Mouse (Mus musculus): Measurements from ENCODE around the gene Car5a. TPM values are rescaled to one million over a fixed set of nuclear protein-coding genes. Genes with fewer than 3 reads are reported as not detected.

The Car5a gene
- polyA plus RNA-seq (2015; fragmentation: Nextera tagmentation; extraction: Ambion mirVana): 0.40 TPM in 1 of 2 replicates, not detected in the other

- H3K9ac ChIP-seq: no peak within 1 kb of the TSS
- ATAC-seq (replicated peaks; ENCODE audit: low FRiP score): no peak
- no peaks in the 10 kb centered on the region for H3K27me3 ChIP-seq
- H3K4me2 ChIP-seq: no peak within 1 kb of the TSS
- no peaks in the 10 kb centered on the region for H3K9me3 ChIP-seq (replicated peaks)
- H3K27ac ChIP-seq: no peak within 1 kb of the TSS
- no peak within 1 kb of the TSS for H3K4me3 ChIP-seq (replicated peaks)
- H3K4me1 ChIP-seq: peaks cover 29% of the 10 kb centered on the region
- H3K36me3 ChIP-seq: no peaks in the 10 kb centered on the region
Observed at GRCm38 (mm10) chr8:121944831-121945230, at the start of gene Car5a. Gene Car5a, minus strand, starts transcription at chr8:121944904.

- 84% methylated on average over 4 of the region's 4 CpGs for WGBS
- H3K4me2 ChIP-seq: no peak overlapping the region
- no peak overlapping the region for H3K4me3 ChIP-seq (replicated peaks)
- H3K4me1 ChIP-seq: no peaks in the 10 kb centered on the region
- no peak overlapping the region for H3K27ac ChIP-seq
- H3K27me3 ChIP-seq: no peaks in the 10 kb centered on the region
- no peak overlapping the region for H3K9ac ChIP-seq
- peaks cover 77% of the 10 kb centered on the region for H3K36me3 ChIP-seq
- H3K9me3 ChIP-seq (replicated peaks): no peaks in the 10 kb centered on the region
- ATAC-seq (replicated peaks; ENCODE audit: low FRiP score): no peak
Observed at GRCm38 (mm10) chr8:121992911-121993310, 48.2 kb upstream of the Car5a start.

DNA sequence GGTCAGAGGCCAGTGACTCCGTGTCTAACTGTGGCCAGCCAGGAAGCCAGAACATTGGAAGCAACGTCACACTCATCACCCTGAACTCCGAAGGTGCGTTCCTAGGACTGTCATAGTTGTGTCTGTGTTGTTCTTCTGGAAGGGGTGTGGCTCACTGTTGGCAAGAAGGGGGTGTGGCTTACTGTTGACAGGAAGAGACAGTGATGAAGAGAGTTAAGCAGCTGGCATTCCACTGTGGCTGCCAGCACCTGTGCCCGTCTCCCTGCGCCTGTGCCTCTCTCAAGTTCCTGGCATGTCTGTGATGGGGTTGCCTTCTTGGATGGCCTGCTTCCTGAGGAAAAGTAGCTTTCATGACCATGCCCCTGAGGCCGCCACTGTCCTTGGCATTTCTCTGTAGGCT lies 46.9 kb upstream of the Car5a start:
- no peak for ATAC-seq (replicated peaks; ENCODE audit: low FRiP score)
- H3K27me3 ChIP-seq: no peaks in the 10 kb centered on the region
- H3K27ac ChIP-seq: no peak overlapping the region
- H3K36me3 ChIP-seq: peaks cover 77% of the 10 kb centered on the region
- no peaks in the 10 kb centered on the region for H3K4me1 ChIP-seq
- H3K9ac ChIP-seq: no peak overlapping the region
- 90% methylated on average over 7 of the region's 7 CpGs for WGBS
- H3K4me3 ChIP-seq (replicated peaks): no peak overlapping the region
- H3K4me2 ChIP-seq: no peak overlapping the region
- no peaks in the 10 kb centered on the region for H3K9me3 ChIP-seq (replicated peaks)

DNA sequence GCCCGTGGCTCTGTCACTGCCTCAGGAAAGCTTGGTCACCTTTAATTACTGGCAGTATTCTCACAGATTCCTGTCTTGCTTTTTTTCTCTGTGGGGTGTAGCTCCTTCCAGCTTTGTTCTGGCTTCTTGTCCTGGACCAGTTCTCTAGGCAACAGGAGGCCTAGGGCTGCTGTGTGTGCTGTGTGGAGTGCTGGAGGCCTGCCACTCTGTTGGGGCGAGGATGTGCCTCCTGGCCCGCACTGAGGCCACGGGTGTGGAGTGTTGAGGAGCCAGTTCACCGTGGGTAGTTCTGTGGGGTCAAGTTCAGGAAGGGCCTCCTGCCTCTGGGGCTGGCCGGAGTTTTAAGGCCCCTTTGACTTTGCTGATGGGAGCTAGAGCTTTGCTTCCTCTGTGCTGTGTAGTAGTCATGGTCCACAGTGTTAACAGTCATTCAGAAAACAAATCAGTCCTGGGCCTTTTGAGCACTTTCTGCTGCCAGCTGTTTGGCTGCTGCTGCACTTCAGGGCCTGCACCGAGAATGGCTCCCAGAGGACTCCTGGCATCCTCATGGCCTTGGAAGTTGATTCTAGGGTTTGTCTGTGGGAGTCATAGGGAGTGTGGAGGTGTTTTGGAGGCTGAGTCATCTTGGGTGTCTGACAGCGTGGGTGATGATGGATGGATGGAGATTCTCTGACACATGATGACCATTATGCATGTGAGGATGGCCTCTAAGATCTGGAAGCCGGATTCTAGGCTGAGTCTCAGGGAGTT lies 46.0 kb upstream of the Car5a start:
- Histone ChIP-seq H3K27ac (no peak overlapping the region), H3K9ac (no peak overlapping the region), H3K4me1 (no peaks in the 10 kb centered on the region), H3K9me3 (replicated peaks) (no peaks in the 10 kb centered on the region), H3K4me2 (no peak overlapping the region), H3K27me3 (no peaks in the 10 kb centered on the region), H3K36me3 (peaks cover 81% of the 10 kb centered on the region), H3K4me3 (replicated peaks) (no peak overlapping the region)
- no peak for ATAC-seq (replicated peaks; ENCODE audit: low FRiP score)
- 82% methylated on average over 9 of the region's 9 CpGs for WGBS

GRCm38 (mm10) chr8:121987892-121988291 lies 43.2 kb upstream of the Car5a start:
- Histone ChIP-seq H3K9me3 (replicated peaks) (no peaks in the 10 kb centered on the region), H3K9ac (no peak overlapping the region), H3K36me3 (peaks cover 90% of the 10 kb centered on the region), H3K4me3 (replicated peaks) (no peak overlapping the region), H3K27ac (no peak overlapping the region), H3K4me2 (no peak overlapping the region), H3K27me3 (no peaks in the 10 kb centered on the region), H3K4me1 (no peaks in the 10 kb centered on the region)
- ATAC-seq (replicated peaks; ENCODE audit: low FRiP score): no peak
- WGBS: 90% methylated on average over 5 of the region's 5 CpGs

GRCm38 (mm10) chr8:121985673-121986072 lies 41.0 kb upstream of the Car5a start:
- Histone ChIP-seq H3K27me3 (no peaks in the 10 kb centered on the region), H3K9ac (no peak overlapping the region), H3K4me2 (no peak overlapping the region), H3K27ac (no peak overlapping the region), H3K36me3 (peaks cover 93% of the 10 kb centered on the region), H3K4me3 (replicated peaks) (no peak overlapping the region), H3K9me3 (replicated peaks) (no peaks in the 10 kb centered on the region), H3K4me1 (no peaks in the 10 kb centered on the region)
- ATAC-seq (replicated peaks; ENCODE audit: low FRiP score): no peak
- WGBS: 96% methylated on average over 3 of the region's 3 CpGs

- peaks cover 86% of the 10 kb centered on the region for H3K36me3 ChIP-seq
- no peaks in the 10 kb centered on the region for H3K9me3 ChIP-seq (replicated peaks)
Observed at GRCm38 (mm10) chr8:121981520-121981895, 36.8 kb upstream of the Car5a start.

GRCm38 (mm10) chr8:121980792-121981519 lies 36.3 kb upstream of the Car5a start:
- Histone ChIP-seq H3K4me3 (replicated peaks) (no peak overlapping the region), H3K4me1 (no peaks in the 10 kb centered on the region), H3K36me3 (peaks cover 88% of the 10 kb centered on the region), H3K27ac (no peak overlapping the region), H3K9ac (no peak overlapping the region), H3K4me2 (no peak overlapping the region), H3K27me3 (no peaks in the 10 kb centered on the region), H3K9me3 (replicated peaks) (no peaks in the 10 kb centered on the region)
- ATAC-seq (replicated peaks; ENCODE audit: low FRiP score): no peak
- WGBS: 92% methylated on average over 11 of the region's 11 CpGs

More at GRCm38 (mm10) chr8:121981520-121981895, 36.8 kb upstream of the Car5a start:
- Histone ChIP-seq H3K9ac (no peak overlapping the region), H3K4me3 (replicated peaks) (no peak overlapping the region), H3K4me2 (no peak overlapping the region), H3K4me1 (no peaks in the 10 kb centered on the region), H3K27me3 (no peaks in the 10 kb centered on the region), H3K27ac (no peak overlapping the region)
- ATAC-seq (replicated peaks; ENCODE audit: low FRiP score): no peak
- 82% methylated on average over 7 of the region's 7 CpGs for WGBS

DNA sequence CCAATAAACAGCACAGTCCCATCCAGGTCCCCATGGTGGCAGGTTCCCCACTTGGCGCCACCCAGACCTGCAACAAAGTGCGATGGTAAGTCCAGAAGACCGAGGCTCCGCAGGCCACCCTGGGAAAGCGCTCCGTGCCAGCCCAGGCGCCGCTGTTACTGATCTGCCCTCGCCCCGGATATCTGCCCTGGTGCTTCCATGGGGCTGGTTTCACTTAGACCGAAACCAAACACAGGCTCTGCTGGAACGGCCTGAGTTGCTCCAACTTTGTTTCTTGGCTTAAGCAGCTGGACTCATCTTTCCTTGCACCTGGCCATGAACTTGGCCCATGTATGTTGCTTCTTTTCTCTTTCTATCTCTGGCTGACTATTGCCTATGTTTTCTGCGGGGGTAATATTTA lies 34.0 kb upstream of the Car5a start:
- H3K4me2 ChIP-seq: no peak overlapping the region
- ATAC-seq (replicated peaks; ENCODE audit: low FRiP score): no peak
- no peaks in the 10 kb centered on the region for H3K9me3 ChIP-seq (replicated peaks)
- no peak overlapping the region for H3K9ac ChIP-seq
- H3K4me1 ChIP-seq: no peaks in the 10 kb centered on the region
- no peaks in the 10 kb centered on the region for H3K27me3 ChIP-seq
- no peak overlapping the region for H3K4me3 ChIP-seq (replicated peaks)
- WGBS: 95% methylated on average over 13 of the region's 13 CpGs
- H3K27ac ChIP-seq: no peak overlapping the region
- H3K36me3 ChIP-seq: peaks cover 89% of the 10 kb centered on the region

- Histone ChIP-seq H3K4me2 (no peak overlapping the region), H3K9me3 (replicated peaks) (no peaks in the 10 kb centered on the region), H3K4me1 (no peaks in the 10 kb centered on the region), H3K27me3 (no peaks in the 10 kb centered on the region), H3K27ac (0 out of 2 replicates have a peak overlapping the region, but pooled peaks have one; percentile 22), H3K4me3 (replicated peaks) (no peak overlapping the region), H3K9ac (no peak overlapping the region), H3K36me3 (peaks cover 83% of the 10 kb centered on the region)
- ATAC-seq (replicated peaks; ENCODE audit: low FRiP score): peak; percentile 56; the same call in 1 of the 2 replicates
- WGBS: 62% methylated on average over 8 of the region's 8 CpGs
Observed at GRCm38 (mm10) chr8:121977819-121978590, 33.3 kb upstream of the Car5a start.

DNA sequence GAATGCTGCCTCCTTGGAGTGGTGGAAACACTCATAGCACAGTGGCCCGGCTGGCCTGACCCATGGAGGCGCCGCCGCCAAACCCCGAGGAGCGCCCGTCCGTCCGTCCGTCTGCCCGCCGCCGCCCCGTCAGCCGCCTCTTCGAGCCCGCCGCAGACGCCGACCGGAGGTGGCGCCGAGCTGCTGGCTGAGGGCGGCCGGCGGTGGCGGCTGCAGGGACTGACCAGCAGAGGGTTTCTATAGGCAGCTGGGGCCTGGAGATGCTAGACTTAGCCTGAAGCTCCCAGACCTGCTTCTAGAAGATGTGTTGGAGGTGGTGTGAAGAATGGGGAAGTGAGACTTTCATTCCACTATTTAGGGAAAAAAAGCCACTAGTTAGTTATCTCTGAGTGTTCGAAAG lies 29.2 kb upstream of the Car5a start:
- H3K4me2 ChIP-seq: no peak overlapping the region
- H3K27me3 ChIP-seq: no peaks in the 10 kb centered on the region
- no peak overlapping the region for H3K4me3 ChIP-seq (replicated peaks)
- H3K36me3 ChIP-seq: peaks cover 57% of the 10 kb centered on the region
- H3K4me1 ChIP-seq: peaks cover 7% of the 10 kb centered on the region; the same call in 1 of the 2 replicates
- no peaks in the 10 kb centered on the region for H3K9me3 ChIP-seq (replicated peaks)
- ATAC-seq (replicated peaks; ENCODE audit: low FRiP score): no peak
- no peak overlapping the region for H3K27ac ChIP-seq
- H3K9ac ChIP-seq: no peak overlapping the region
- 98% methylated on average over 28 of the region's 28 CpGs for WGBS
